Mouse (Mus musculus): Measurements from ENCODE around the gene Gm20721. TPM values are rescaled to one million over a fixed set of nuclear protein-coding genes. Genes with fewer than 3 reads are reported as not detected.
A peak's percentile ranks its signal among the peaks of the same experiment; 100 is the strongest.

Gm20721 gene
- polyA plus RNA-seq, 1 experiment from 2014 or later = 15.2 TPM

DNA sequence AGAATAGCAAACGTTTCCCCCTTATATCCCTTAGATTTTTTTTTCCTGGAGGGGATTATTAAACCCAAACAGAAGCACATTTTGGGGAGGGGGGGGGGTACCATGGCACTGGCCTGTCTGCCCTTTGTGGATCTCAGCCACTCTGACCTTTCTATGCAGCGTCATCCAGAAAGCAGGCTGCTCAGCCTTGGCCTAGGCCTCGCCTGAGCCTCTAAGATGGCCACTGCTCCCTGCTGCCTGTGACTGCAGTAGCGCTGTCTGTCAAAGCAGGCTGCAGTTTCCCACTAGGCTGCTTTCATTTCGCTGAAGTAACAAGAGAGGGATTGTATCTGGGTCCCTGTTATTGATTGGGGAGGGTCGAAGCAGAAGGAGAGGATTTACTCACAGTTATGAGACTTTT lies 44.0 kb downstream of the Gm20721 start:
- WGBS = 31% methylated on average over 6 of the region's 6 CpGs
- Histone ChIP-seq H3K4me3 (no peak overlapping the region), H3K4me1 (peaks cover 59% of the 10 kb centered on the region), H3K27ac (replicated peaks) (peak overlapping the region; percentile 57), H3K9me3 (replicated peaks) (peaks cover 35% of the 10 kb centered on the region), H3K27me3 (ENCODE audit: low read depth, poor library complexity, severe bottlenecking) (peaks cover 42% of the 10 kb centered on the region), H3K36me3 (peaks cover 31% of the 10 kb centered on the region)
- no peak for DNase-seq (ENCODE audit: low spot score)

- H3K4me3 ChIP-seq = peak overlapping the region; percentile 57
- H3K4me1 ChIP-seq = peaks cover 50% of the 10 kb centered on the region
- peaks cover 53% of the 10 kb centered on the region for H3K9me3 ChIP-seq (replicated peaks)
- H3K36me3 ChIP-seq = peaks cover 41% of the 10 kb centered on the region
- 53% methylated on average over 22 of the region's 22 CpGs for WGBS
- peaks cover 48% of the 10 kb centered on the region for H3K27me3 ChIP-seq (ENCODE audit: low read depth, poor library complexity, severe bottlenecking)
- DNase-seq (ENCODE audit: low spot score) = no peak
- no peak overlapping the region for H3K27ac ChIP-seq (replicated peaks)
Measured at GRCm38 (mm10) chr2:174300666-174301065, 45.8 kb downstream of the Gm20721 start.

DNA sequence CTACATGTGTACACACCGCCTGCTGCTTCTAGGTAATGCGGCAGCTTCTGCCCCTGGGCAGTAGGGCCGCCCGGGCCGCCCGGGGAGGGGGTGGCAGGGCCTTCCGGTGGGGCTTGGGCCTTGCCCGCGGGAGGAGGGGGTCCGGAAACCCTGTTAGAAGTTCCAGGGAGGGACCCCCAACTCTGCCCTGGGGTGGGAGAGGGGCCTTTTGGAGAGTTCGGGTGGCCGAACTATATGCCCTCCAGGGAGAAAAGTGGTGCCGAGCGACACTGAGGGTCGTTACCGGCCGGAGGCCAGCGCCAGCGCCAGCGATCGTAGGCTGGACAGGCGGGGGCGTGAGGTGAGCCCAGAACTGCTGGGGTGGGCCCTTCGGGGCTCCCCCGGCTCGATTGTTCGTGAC lies 46.3 kb downstream of the Gm20721 start:
- peak overlapping the region; percentile 57 for H3K4me3 ChIP-seq
- peaks cover 58% of the 10 kb centered on the region for H3K9me3 ChIP-seq (replicated peaks)
- H3K36me3 ChIP-seq = peaks cover 46% of the 10 kb centered on the region
- H3K4me1 ChIP-seq = peaks cover 45% of the 10 kb centered on the region
- WGBS = 51% methylated on average over 27 of the region's 27 CpGs
- peaks cover 48% of the 10 kb centered on the region for H3K27me3 ChIP-seq (ENCODE audit: low read depth, poor library complexity, severe bottlenecking)
- H3K27ac ChIP-seq (replicated peaks) = no peak overlapping the region
- DNase-seq (ENCODE audit: low spot score) = no peak

DNA sequence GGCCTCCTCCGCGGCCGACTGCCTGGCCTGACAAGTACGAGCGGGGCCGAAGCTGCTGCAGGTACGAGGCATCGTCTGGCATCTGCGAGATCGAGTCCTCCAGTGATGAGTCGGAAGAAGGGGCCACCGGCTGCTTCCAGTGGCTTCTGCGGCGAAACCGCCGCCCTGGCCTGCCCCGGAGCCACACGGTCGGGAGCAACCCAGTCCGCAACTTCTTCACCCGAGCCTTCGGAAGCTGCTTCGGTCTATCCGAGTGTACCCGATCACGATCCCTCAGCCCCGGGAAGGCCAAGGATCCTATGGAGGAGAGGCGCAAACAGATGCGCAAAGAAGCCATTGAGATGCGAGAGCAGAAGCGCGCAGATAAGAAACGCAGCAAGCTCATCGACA lies 46.7 kb downstream of the Gm20721 start:
- peaks cover 44% of the 10 kb centered on the region for H3K4me1 ChIP-seq
- peaks cover 50% of the 10 kb centered on the region for H3K36me3 ChIP-seq
- no peak for DNase-seq (ENCODE audit: low spot score)
- H3K4me3 ChIP-seq = peak overlapping the region; percentile 57
- 51% methylated on average over 34 of the region's 34 CpGs for WGBS
- H3K27me3 ChIP-seq (ENCODE audit: low read depth, poor library complexity, severe bottlenecking) = peaks cover 48% of the 10 kb centered on the region
- H3K27ac ChIP-seq (replicated peaks) = no peak overlapping the region
- peaks cover 62% of the 10 kb centered on the region for H3K9me3 ChIP-seq (replicated peaks)

DNA sequence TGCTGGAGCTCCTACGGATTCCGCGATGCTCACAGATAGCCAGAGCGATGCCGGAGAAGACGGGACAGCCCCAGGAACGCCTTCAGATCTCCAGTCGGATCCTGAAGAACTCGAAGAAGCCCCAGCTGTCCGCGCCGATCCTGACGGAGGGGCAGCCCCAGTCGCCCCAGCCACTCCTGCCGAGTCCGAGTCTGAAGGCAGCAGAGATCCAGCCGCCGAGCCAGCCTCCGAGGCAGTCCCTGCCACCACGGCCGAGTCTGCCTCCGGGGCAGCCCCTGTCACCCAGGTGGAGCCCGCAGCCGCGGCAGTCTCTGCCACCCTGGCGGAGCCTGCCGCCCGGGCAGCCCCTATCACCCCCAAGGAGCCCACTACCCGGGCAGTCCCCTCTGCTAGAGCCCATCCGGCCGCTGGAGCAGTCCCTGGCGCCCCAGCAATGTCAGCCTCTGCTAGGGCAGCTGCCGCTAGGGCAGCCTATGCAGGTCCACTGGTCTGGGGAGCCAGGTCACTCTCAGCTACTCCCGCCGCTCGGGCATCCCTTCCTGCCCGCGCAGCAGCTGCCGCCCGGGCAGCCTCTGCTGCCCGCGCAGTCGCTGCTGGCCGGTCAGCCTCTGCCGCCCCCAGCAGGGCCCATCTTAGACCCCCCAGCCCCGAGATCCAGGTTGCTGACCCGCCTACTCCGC lies 47.3 kb downstream of the Gm20721 start:
- Histone ChIP-seq H3K36me3 (peaks cover 50% of the 10 kb centered on the region), H3K9me3 (replicated peaks) (peaks cover 68% of the 10 kb centered on the region), H3K4me3 (peak overlapping the region; percentile 57), H3K4me1 (peaks cover 44% of the 10 kb centered on the region), H3K27me3 (ENCODE audit: low read depth, poor library complexity, severe bottlenecking) (peaks cover 48% of the 10 kb centered on the region), H3K27ac (replicated peaks) (no peak overlapping the region)
- 47% methylated on average over 48 of the region's 48 CpGs for WGBS
- DNase-seq (ENCODE audit: low spot score) = peak; percentile 49

DNA sequence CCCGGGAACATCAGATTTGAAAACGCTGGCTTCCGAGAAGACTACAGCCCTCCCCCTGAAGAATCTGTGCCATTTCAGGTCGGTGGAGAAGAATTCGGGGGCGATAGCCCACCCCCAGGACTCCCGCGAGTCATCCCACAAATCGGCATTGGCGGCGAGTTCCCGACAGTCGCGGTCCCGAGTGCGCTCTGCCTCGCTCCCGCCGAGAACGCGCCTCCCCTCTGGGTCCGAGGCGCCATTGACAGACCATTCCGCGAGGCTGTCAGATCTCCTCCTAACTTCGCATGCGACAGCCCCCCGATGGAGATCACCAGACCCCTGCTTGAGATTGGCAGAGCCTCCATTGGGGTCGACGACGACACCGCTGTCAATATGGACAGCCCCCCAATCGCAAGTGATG lies 48.0 kb downstream of the Gm20721 start:
- no peak overlapping the region for H3K27ac ChIP-seq (replicated peaks)
- peaks cover 46% of the 10 kb centered on the region for H3K4me1 ChIP-seq
- H3K36me3 ChIP-seq = peaks cover 51% of the 10 kb centered on the region
- H3K4me3 ChIP-seq = peak overlapping the region; percentile 57
- no peak for DNase-seq (ENCODE audit: low spot score)
- H3K27me3 ChIP-seq (ENCODE audit: low read depth, poor library complexity, severe bottlenecking) = peaks cover 48% of the 10 kb centered on the region
- H3K9me3 ChIP-seq (replicated peaks) = peaks cover 68% of the 10 kb centered on the region
- WGBS = 47% methylated on average over 33 of the region's 33 CpGs

GRCm38 (mm10) chr2:174297851-174298250 lies 48.7 kb downstream of the Gm20721 start:
- Histone ChIP-seq H3K27ac (replicated peaks) (no peak overlapping the region), H3K36me3 (peaks cover 57% of the 10 kb centered on the region), H3K4me1 (peaks cover 53% of the 10 kb centered on the region), H3K9me3 (replicated peaks) (peaks cover 68% of the 10 kb centered on the region), H3K4me3 (0 out of 2 replicates have a peak overlapping the region, but pooled peaks have one; percentile 57), H3K27me3 (ENCODE audit: low read depth, poor library complexity, severe bottlenecking) (peaks cover 48% of the 10 kb centered on the region)
- WGBS = 62% methylated on average over 19 of the region's 19 CpGs
- no peak for DNase-seq (ENCODE audit: low spot score)

- peaks cover 48% of the 10 kb centered on the region for H3K27me3 ChIP-seq (ENCODE audit: low read depth, poor library complexity, severe bottlenecking)
- peak overlapping the region; percentile 72; the same call in 1 of the 2 replicates for H3K4me3 ChIP-seq
- no peak overlapping the region for H3K27ac ChIP-seq (replicated peaks)
- H3K9me3 ChIP-seq (replicated peaks) = peaks cover 68% of the 10 kb centered on the region
- H3K4me1 ChIP-seq = peaks cover 53% of the 10 kb centered on the region
- 53% methylated on average over 29 of the region's 29 CpGs for WGBS
- DNase-seq (ENCODE audit: low spot score) = peak; percentile 46
- peaks cover 62% of the 10 kb centered on the region for H3K36me3 ChIP-seq
Measured at GRCm38 (mm10) chr2:174297086-174297571, 49.4 kb downstream of the Gm20721 start.

DNA sequence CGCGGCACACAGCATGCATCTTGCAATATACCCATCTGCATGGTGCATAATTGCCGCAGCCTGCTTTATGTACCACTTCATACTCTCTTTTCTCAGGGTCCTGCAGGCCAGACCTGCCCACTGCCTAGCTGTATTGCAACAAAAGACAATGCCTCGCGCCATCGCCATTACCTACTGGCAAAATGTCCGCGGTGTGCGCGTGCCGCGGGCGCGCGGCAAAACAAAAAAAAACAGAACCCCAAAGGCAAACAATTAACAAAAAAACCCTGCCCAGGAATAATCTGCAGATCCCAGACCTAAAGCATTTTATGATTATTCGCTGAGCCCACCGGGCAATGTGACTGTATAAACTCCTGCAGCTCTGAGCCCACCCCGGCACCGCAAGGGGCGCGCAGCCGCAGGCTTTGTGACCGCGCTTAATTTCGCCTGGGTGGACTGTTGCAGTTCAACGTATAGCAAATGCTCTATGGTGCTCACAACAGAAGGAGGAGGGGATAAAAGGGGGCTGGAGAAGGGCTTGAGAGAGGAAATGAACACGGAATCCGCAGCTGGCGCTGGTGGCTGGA lies 50.5 kb downstream of the Gm20721 start:
- 56% methylated on average over 29 of the region's 29 CpGs for WGBS
- DNase-seq (ENCODE audit: low spot score) = peak; percentile 47
- H3K27ac ChIP-seq (replicated peaks) = peak overlapping the region; percentile 95
- H3K27me3 ChIP-seq (ENCODE audit: low read depth, poor library complexity, severe bottlenecking) = peaks cover 40% of the 10 kb centered on the region
- peak overlapping the region; percentile 72 for H3K4me3 ChIP-seq
- H3K4me1 ChIP-seq = peaks cover 62% of the 10 kb centered on the region
- H3K9me3 ChIP-seq (replicated peaks) = peaks cover 68% of the 10 kb centered on the region
- peaks cover 73% of the 10 kb centered on the region for H3K36me3 ChIP-seq

DNA sequence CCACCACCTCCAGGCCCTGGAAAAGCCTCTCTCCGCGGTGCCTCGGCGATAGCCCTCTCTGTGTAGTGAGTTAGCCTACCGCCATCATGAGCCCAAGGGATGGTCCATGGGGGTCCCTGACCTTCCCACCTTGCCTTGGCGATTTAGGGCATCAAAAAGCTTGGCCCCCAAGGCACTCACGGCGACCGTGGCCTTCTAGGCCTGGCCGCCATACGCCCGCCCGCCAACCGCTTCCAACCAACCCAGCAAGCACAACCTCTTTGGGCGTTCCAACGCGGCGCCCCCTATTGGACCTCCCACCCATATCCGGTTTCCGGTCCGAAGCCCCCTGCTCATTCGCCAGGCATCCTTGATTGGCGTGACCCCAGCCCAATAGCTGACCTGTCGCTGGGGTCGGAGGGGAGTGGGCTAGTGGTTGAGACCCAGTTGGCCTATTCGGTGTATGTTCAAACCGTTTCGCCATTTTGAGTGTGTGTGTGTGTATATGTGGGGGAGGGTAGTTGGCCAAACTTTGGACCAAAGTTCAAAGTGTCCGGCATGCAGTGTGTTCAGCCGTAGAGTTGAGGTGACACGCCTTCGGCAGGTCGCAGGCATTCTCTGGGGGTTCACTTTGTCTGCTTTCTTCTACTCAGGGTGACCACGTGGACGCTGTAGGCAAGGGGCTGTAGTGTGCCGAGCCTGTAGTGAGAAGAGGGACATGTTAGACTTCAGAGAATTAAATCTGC lies 51.2 kb downstream of the Gm20721 start:
- Histone ChIP-seq H3K27ac (replicated peaks) (peak overlapping the region; percentile 95), H3K36me3 (peaks cover 75% of the 10 kb centered on the region), H3K9me3 (replicated peaks) (peaks cover 61% of the 10 kb centered on the region), H3K4me1 (peaks cover 62% of the 10 kb centered on the region), H3K27me3 (ENCODE audit: low read depth, poor library complexity, severe bottlenecking) (peaks cover 34% of the 10 kb centered on the region), H3K4me3 (peak overlapping the region; percentile 72)
- WGBS = 45% methylated on average over 36 of the region's 36 CpGs
- peak; percentile 91 for DNase-seq (ENCODE audit: low spot score)

GRCm38 (mm10) chr2:174294457-174294856 lies 52.1 kb downstream of the Gm20721 start:
- DNase-seq (ENCODE audit: low spot score) = peak; percentile 50
- peak overlapping the region; percentile 72 for H3K4me3 ChIP-seq
- peaks cover 75% of the 10 kb centered on the region for H3K36me3 ChIP-seq
- peaks cover 52% of the 10 kb centered on the region for H3K9me3 ChIP-seq (replicated peaks)
- H3K27ac ChIP-seq (replicated peaks) = peak overlapping the region; percentile 95
- peaks cover 27% of the 10 kb centered on the region for H3K27me3 ChIP-seq (ENCODE audit: low read depth, poor library complexity, severe bottlenecking)
- 53% methylated on average over 8 of the region's 8 CpGs for WGBS
- H3K4me1 ChIP-seq = peaks cover 61% of the 10 kb centered on the region

DNA sequence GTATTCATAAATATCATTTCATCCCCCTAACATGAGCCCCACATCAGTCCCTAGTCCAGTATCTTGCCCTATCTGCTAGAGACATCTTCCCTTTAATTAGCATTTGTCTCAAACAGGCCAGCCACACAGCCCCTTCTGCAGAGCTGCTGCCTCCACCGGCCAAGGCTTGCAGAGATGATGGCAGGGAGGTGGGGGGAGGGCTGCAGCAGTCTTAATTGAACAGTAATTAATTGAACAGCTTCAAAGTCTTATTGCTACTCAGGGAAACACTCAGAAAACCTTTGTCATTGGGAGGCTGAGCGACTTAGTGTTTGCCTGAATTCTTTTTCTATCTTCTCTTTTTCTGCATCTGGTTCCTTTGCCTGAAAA lies 54.9 kb downstream of the Gm20721 start:
- H3K4me1 ChIP-seq = peaks cover 65% of the 10 kb centered on the region
- peaks cover 30% of the 10 kb centered on the region for H3K27me3 ChIP-seq (ENCODE audit: low read depth, poor library complexity, severe bottlenecking)

More for the DNA sequence above, 54.9 kb downstream of the Gm20721 start:
- 55% methylated on average over 2 of the region's 2 CpGs for WGBS
- Histone ChIP-seq H3K27ac (replicated peaks) (no peak overlapping the region), H3K9me3 (replicated peaks) (peaks cover 32% of the 10 kb centered on the region), H3K36me3 (peaks cover 83% of the 10 kb centered on the region), H3K4me3 (peak overlapping the region; percentile 51)
- no peak for DNase-seq (ENCODE audit: low spot score)
